27 mouse cellular contexts compared by ENCODE assay signal in the genomic region with DNA sequence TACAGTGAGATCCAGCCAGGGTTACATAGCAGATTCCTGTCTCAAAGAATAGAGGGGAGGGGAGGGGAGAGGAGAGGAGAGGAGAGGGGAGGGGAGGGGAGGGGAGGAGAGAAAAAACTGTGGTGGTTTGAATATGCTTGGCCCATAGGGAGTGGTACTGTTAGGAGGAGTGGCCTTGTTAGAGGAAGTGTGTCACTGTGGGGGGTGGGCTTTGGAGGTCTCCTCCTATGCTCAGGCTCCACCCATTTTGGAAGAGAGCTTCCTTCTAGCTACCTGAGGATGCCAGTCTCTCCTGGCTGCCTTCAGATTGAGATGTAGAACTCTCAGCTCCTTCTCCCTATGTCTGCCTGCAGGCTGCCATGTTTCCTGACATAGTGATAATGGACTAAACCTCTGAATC. TPM values are rescaled to one million over a fixed set of nuclear protein-coding genes. Genes with fewer than 3 reads are reported as not detected.
"Had no signal": no experiment of that assay in that cellular context is flagged by ENCODE, and none has a peak within 500 bp of the region (broad histone marks: within the 10 kb centered on the region; RNA-seq: fewer than 3 reads in every experiment).

No protein-coding gene starts in this region.

- H3K9me3 ChIP-seq: embryonic facial prominence, embryonic 10.5 days; embryonic facial prominence, embryonic 12.5 days; embryonic facial prominence, embryonic 13.5 days; embryonic facial prominence, embryonic 15.5 days; forebrain, embryonic 10.5 days; forebrain, embryonic 12.5 days; forebrain, embryonic 13.5 days; heart, embryonic 10.5 days had no signal

- DNase-seq: cerebellum, adult 9-11 months; cerebellum, postnatal 10 days; cerebellum, postnatal 14 days; cerebellum, postnatal 25 days; cerebellum, postnatal 36 days; embryo, embryonic 11 days; forebrain, postnatal 0 days; gastrocnemius, adult 2 months; gastrocnemius, postnatal 10 days; gastrocnemius, postnatal 14 days; gastrocnemius, postnatal 25 days; gastrocnemius, postnatal 36 days; heart, adult 11 months; heart, adult 18-20 months; heart, adult 2 months had no signal

- ATAC-seq: forebrain, embryonic 13.5 days; forebrain, embryonic 14.5 days; forebrain, embryonic 16.5 days; forebrain, postnatal 0 days had no signal

- H3K9ac ChIP-seq: embryonic facial prominence, embryonic 12.5 days; embryonic facial prominence, embryonic 13.5 days; embryonic facial prominence, embryonic 15.5 days; forebrain, embryonic 12.5 days; forebrain, embryonic 13.5 days; forebrain, postnatal 0 days had no signal

- H3K4me3 ChIP-seq: embryonic facial prominence, embryonic 10.5 days; embryonic facial prominence, embryonic 12.5 days; embryonic facial prominence, embryonic 13.5 days; embryonic facial prominence, embryonic 15.5 days; erythroblast, embryonic 14.5 days; forebrain, embryonic 10.5 days; forebrain, embryonic 12.5 days; forebrain, embryonic 13.5 days; gastrocnemius, adult 2 months; heart, adult 2 months; heart, embryonic 10.5 days had no signal

- H3K27me3 ChIP-seq: embryonic facial prominence, embryonic 12.5 days; embryonic facial prominence, embryonic 13.5 days; embryonic facial prominence, embryonic 15.5 days; forebrain, embryonic 13.5 days had no signal

- H3K4me2 ChIP-seq: embryonic facial prominence, embryonic 12.5 days; embryonic facial prominence, embryonic 13.5 days; embryonic facial prominence, embryonic 15.5 days; forebrain, embryonic 12.5 days; forebrain, embryonic 13.5 days had no signal

- H3K36me3 ChIP-seq: embryonic facial prominence, embryonic 10.5 days; embryonic facial prominence, embryonic 12.5 days; embryonic facial prominence, embryonic 13.5 days; embryonic facial prominence, embryonic 15.5 days; forebrain, embryonic 10.5 days; forebrain, embryonic 12.5 days; heart, embryonic 10.5 days had no signal

- H3K4me1 ChIP-seq: embryonic facial prominence, embryonic 12.5 days; forebrain, embryonic 12.5 days; forebrain, embryonic 13.5 days; heart, embryonic 10.5 days had no signal

- H3K27ac ChIP-seq: embryonic facial prominence, embryonic 10.5 days; embryonic facial prominence, embryonic 12.5 days; embryonic facial prominence, embryonic 13.5 days; embryonic facial prominence, embryonic 15.5 days; forebrain, embryonic 10.5 days; forebrain, embryonic 12.5 days; forebrain, embryonic 13.5 days; gastrocnemius, adult 2 months; heart, adult 2 months; heart, embryonic 10.5 days had no signal

RNA-seq across cellular contexts. Expression of gene Cldn15, which starts 18.5 kb away (rescaled TPM):
- polyA plus RNA-seq: forebrain, embryonic 11.5 days; forebrain, embryonic 14.5 days had no signal
